Mouse (Mus musculus): Measurements from ENCODE around the gene Als2.

DNA sequence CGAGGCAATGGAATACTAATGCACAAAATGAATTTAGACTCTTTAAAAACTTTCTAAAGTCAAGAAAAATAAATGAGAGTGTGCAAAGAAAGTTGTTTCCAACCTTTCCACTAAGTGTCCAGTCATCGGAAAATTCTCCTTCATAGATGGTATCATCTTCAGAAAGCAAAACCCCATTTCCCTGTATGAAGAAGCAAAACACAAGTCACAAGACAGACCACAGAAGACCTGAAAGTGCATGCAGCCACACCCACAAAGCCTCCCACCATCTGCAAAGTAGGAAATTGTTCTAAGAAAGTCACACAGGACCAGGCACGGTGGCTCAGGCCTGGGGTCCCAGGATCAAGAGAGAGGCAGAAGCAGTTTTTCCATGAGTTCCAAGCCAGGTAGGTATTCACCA is 57.0 kb downstream of the Als2 start:
- no peak for TF ChIP-seq CTCF (IDR thresholded peaks at IDR 0.05)
- TF ChIP-seq POLR2A (IDR thresholded peaks at IDR 0.05; ENCODE audit: insufficient read depth, low read depth, low read length), result no peak

Data from heart, adult 2 months (tissue).